Mouse (Mus musculus) liver, embryonic 16.5 days (tissue): ENCODE measurements around the gene Kat5. TPM values are rescaled to one million over a fixed set of nuclear protein-coding genes. Genes with fewer than 3 reads are reported as not detected.

Experiments used
- ATAC-seq: fragments of 200-750 bp; cut with Nextera tagmentation; 2 replicates; pipeline ENCODE4 v1.8.0; 2017; ENCODE audit warnings: low read depth, mild to moderate bottlenecking, moderate number of reproducible peaks, moderate library complexity
- H3K27ac ChIP-seq: fragments of 300-500 bp; sonication (generic); 2 replicates; pipeline ENCODE4 v1.5.1; 2014; ENCODE audit warnings: mild to moderate bottlenecking, low read length
- H3K27me3 ChIP-seq: fragments of 300-500 bp; sonication (generic); 2 replicates; pipeline ENCODE4 v1.6.1; 2014; ENCODE audit warnings: low read depth, low read length, mixed read lengths; ENCODE audit not compliant: control insufficient read depth, insufficient read depth
- H3K36me3 ChIP-seq: fragments of 300-500 bp; sonication (generic); 2 replicates; pipeline ENCODE4 v1.6.1; 2014; ENCODE audit warnings: mild to moderate bottlenecking; ENCODE audit not compliant: control insufficient read depth, insufficient read depth
- H3K4me1 ChIP-seq: fragments of 300-500 bp; sonication (generic); 2 replicates; pipeline ENCODE4 v1.6.1; 2014; ENCODE audit warnings: low read depth, low read length, mixed read lengths; ENCODE audit not compliant: control insufficient read depth
- H3K4me2 ChIP-seq: fragments of 300-500 bp; sonication (generic); 2 replicates; pipeline ENCODE4 v1.6.1; 2014; ENCODE audit warnings: low read depth, low read length, mixed read lengths
- H3K4me3 ChIP-seq: fragments of 300-500 bp; sonication (generic); 2 replicates; pipeline ENCODE4 v1.5.1; 2014; ENCODE audit warnings: low read depth, mild to moderate bottlenecking, low read length
- H3K9ac ChIP-seq: fragments of 300-500 bp; sonication (generic); 2 replicates; pipeline ENCODE4 v1.6.1; 2014; ENCODE audit warnings: low read depth, low read length
- H3K9me3 ChIP-seq: fragments of 300-500 bp; sonication (generic); replicated peaks from 2 replicates; pipeline ENCODE4 v1.6.1; 2016; ENCODE audit warnings: low read length; ENCODE audit not compliant: control insufficient read depth
- WGBS: fragments of 180-500 bp; shearing (Covaris S2); extraction: QIAGEN DNeasy Blood & Tissue Kit; methylation state at CpG from one replicate; pipeline ENCODE4 v1.1.7; 2014; ENCODE audit not compliant: insufficient replicate concordance; 5-methylcytosine and 5-hydroxymethylcytosine counted together
- polyA plus RNA-seq: library from polyadenylated mRNA; unstranded; fragments of >200 nt; fragmentation: Nextera tagmentation; extraction: Ambion mirVana; gene quantifications from 2 replicates; pipeline ENCODE4 v1.2.1, GENCODE M21; 2015

Gene Kat5
- polyA plus RNA-seq, 1 experiment from 2014 or later: 16.4 TPM

DNA sequence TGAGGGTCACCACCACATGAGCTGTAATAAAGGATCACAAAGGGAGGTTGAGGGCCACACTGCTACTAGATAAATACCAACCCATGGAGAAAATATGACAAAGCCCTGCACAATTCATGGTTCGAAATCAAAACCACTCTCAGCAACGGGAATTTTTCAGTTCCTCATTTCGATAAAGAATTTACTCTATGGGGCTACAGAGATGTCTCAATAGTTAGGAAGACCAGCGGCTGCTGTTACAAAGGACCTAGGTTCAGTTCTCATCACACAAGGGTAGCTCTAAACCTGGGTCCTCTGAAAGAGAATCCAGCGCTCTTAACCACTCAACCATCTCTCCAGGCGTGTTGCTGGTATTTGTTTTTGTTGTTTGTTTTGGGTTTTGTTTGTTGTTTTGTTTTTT lies 18.1 kb downstream of the Kat5 start:
- 62% methylated on average over 6 of the region's 6 CpGs for WGBS

DNA sequence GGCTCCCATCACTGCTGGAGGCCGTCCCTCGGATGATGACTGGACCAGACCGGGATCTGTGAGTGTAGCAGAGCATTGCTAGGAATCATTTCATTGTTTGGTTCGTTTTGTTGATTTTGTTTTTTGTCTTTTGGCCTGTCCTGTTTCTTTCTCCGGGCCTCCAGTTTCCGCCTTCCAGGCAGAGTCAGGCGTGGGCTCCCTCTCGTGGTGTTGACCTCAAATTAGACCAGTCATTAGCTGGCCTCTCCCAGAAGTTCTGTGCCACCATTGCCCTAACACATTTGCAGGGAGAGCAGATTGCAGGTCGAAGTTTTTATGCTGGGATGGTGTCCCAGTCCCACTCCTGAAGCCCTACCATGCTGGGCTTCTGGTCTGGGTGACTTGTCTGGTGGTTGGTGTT lies 20.9 kb downstream of the Kat5 start:
- Histone ChIP-seq H3K36me3 (no peaks in the 10 kb centered on the region), H3K4me3 (no peak overlapping the region), H3K4me1 (no peaks in the 10 kb centered on the region), H3K27me3 (0 out of 2 replicates have a peak, but pooled peaks cover 2% of the 10 kb centered on the region), H3K9ac (no peak overlapping the region), H3K4me2 (no peak overlapping the region), H3K27ac (no peak overlapping the region), H3K9me3 (no peaks in the 10 kb centered on the region)
- ATAC-seq: no peak
- 62% methylated on average over 9 of the region's 9 CpGs for WGBS

More for the DNA sequence above, 18.1 kb downstream of the Kat5 start:
- ATAC-seq: no peak
- Histone ChIP-seq H3K9ac (no peak overlapping the region), H3K4me1 (no peaks in the 10 kb centered on the region), H3K27me3 (no peaks in the 10 kb centered on the region), H3K9me3 (no peaks in the 10 kb centered on the region), H3K36me3 (no peaks in the 10 kb centered on the region), H3K4me3 (no peak overlapping the region), H3K27ac (no peak overlapping the region), H3K4me2 (no peak overlapping the region)

DNA sequence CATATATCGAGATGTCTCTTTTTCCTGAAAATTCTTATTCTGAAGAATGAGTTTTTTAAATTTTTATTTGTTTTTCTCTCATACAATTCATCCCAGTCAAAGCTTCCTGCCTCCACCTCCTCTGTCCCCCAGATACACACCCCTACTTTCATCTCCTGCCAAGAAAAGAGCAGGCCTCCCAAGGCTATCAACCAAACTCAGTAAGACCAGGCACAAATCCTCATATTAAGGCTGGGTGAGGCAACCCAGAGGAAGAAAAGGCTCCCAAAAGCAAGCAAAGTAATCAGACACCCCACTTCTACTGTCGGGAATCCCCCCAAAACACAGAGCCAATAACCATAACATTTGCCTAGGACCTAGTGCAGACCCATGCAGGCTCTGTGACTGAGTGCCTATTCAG lies 28.0 kb downstream of the Kat5 start:
- Histone ChIP-seq H3K36me3 (no peaks in the 10 kb centered on the region), H3K9ac (no peak overlapping the region), H3K9me3 (no peaks in the 10 kb centered on the region), H3K27ac (no peak overlapping the region), H3K4me2 (no peak overlapping the region), H3K27me3 (0 out of 2 replicates have a peak, but pooled peaks cover 2% of the 10 kb centered on the region), H3K4me1 (no peaks in the 10 kb centered on the region), H3K4me3 (no peak overlapping the region)
- WGBS: 59% methylated on average over 2 of the region's 2 CpGs
- no peak for ATAC-seq

DNA sequence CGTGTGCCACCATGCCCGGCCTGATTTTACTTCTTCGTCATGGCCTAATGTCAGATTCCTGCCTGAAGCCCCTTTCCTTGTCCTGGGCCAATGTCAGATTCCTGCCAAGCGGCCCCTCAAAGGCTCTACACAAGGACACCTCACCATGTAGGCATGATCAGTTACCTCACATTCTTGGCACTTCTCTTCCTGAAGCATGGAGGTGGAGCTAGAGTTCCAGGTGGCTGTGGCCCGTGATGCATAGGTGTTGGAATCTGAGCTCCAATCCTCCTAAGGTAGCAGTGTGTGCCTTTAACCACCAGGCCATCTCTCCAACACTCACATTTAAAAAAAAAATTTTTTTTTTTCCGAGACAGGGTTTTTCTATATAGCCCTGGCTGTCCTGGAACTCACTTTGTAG lies 29.3 kb downstream of the Kat5 start:
- H3K27ac ChIP-seq: no peak overlapping the region
- 64% methylated on average over 6 of the region's 6 CpGs for WGBS

DNA sequence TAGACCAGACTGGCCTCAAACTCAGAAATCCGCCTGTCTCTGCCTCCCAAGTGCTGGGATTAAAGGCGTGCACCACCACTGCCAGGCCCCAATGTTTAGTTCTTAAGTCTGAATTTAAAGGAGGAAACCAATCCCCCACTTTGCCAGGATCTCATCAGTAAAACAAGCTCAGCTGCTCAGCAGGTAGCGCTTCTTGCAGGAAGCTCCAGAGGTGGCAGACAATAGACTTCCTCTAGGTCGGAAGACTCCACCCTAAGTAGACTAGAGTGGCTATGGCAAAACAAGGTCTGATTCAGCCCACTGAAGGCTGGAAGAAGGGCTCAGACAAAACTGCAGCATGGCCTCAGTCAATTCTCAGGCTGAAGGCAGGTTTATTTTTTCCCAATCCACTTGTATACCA lies 30.1 kb downstream of the Kat5 start:
- Histone ChIP-seq H3K4me2 (no peak overlapping the region), H3K4me1 (no peaks in the 10 kb centered on the region), H3K36me3 (no peaks in the 10 kb centered on the region), H3K27ac (no peak overlapping the region), H3K9me3 (no peaks in the 10 kb centered on the region), H3K27me3 (no peaks in the 10 kb centered on the region), H3K4me3 (no peak overlapping the region), H3K9ac (no peak overlapping the region)
- no peak for ATAC-seq
- WGBS: 62% methylated on average over 4 of the region's 4 CpGs

More for the DNA sequence above, 29.3 kb downstream of the Kat5 start:
- Histone ChIP-seq H3K9me3 (no peaks in the 10 kb centered on the region), H3K36me3 (no peaks in the 10 kb centered on the region), H3K4me3 (no peak overlapping the region), H3K9ac (no peak overlapping the region), H3K4me1 (no peaks in the 10 kb centered on the region), H3K4me2 (no peak overlapping the region), H3K27me3 (0 out of 2 replicates have a peak, but pooled peaks cover 2% of the 10 kb centered on the region)
- no peak for ATAC-seq

DNA sequence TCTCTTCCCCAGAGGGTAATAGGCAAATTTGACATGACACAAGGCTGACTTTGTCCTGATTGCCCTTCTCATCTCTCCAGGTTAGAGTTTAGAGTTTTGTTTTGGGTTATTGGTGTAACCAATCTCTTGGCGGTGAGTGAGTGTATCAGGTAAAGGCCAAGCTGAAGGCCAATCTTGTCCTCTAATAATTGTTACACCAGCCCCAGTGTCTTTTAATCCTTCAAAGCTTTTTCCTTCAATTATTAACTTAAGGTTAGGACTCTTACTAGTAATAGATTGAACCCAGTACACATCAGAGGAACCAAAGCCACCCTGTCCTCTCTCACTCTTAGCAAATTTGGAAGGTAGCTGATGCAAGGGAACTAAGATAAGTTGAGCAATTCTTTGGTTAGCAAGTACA lies 34.7 kb downstream of the Kat5 start:
- H3K9me3 ChIP-seq: no peaks in the 10 kb centered on the region
- 71% methylated on average over 1 of the region's 1 CpGs for WGBS
- H3K9ac ChIP-seq: no peak overlapping the region
- ATAC-seq: no peak
- H3K27me3 ChIP-seq: no peaks in the 10 kb centered on the region
- H3K4me1 ChIP-seq: no peaks in the 10 kb centered on the region
- H3K4me2 ChIP-seq: no peak overlapping the region
- no peak overlapping the region for H3K27ac ChIP-seq
- H3K4me3 ChIP-seq: no peak overlapping the region
- no peaks in the 10 kb centered on the region for H3K36me3 ChIP-seq

DNA sequence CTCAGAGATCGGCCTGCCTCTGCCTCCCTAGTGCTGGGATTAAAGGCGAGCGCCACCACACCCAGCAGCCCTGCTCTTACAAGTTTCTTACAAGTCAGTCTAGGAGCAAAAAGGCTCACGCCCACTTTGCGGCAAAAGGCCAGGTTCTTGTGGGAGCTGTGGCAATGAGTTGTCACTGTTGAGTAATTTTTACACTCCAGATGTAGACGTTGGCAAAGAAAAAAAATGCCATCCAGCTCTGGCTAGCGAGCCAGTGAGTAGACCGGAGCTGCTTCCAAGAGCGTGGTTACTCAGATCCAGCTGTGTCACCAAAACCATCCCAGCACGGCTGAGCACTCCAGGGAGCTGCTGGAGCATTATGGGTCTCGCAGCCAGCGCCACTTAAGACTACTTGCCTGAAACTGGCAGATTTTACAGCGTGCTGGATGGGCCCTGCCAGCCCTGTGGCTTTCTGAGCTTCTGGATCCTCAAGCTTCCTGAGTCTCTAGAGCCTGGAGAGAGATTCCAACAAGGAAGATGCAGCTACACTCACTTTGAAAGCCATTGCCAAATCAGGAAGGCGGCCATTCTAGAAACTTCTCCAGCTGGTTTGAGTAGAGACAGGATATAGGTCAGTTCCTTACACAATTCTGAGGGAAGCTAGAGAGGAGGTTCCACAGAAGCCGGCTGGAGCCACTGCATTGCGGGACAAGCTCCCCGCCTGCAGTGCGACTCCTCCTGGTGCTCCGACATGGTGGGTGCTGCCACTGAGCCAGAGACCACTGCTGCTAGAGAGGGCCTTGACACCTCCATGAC lies 37.5 kb downstream of the Kat5 start:
- H3K4me2 ChIP-seq: peak overlapping the region; percentile 37; the same call in 1 of the 2 replicates
- ATAC-seq: no peak

DNA sequence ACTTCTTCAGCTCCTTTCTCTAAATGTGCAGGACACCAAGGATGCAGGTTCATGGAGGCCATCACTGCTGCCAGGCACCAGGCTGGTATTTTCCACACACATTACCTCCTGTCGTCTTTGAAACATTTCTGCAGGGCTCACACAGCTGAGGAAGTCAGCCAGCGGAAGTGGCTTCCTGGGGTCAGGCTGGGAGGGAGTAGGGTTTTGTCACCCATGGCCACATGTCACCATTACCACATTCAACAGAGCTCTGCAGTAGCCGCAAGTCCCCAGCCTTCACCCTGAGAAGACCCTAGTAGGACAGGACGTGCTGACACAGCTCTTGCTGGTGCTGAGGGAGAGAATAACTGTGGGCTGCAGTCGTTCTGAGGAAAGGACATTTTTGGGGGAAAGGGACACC lies 38.2 kb downstream of the Kat5 start:
- H3K4me2 ChIP-seq: 0 out of 2 replicates have a peak overlapping the region, but pooled peaks have one; percentile 37
- peaks cover 17% of the 10 kb centered on the region for H3K4me1 ChIP-seq
- no peak for ATAC-seq
- H3K4me3 ChIP-seq: no peak overlapping the region
- no peak overlapping the region for H3K9ac ChIP-seq
- no peaks in the 10 kb centered on the region for H3K9me3 ChIP-seq
- WGBS: 43% methylated on average over 5 of the region's 5 CpGs
- H3K36me3 ChIP-seq: no peaks in the 10 kb centered on the region
- peak overlapping the region; percentile 84; the same call in 1 of the 2 replicates for H3K27ac ChIP-seq
- peaks cover 4% of the 10 kb centered on the region for H3K27me3 ChIP-seq

More for the DNA sequence above, 37.5 kb downstream of the Kat5 start:
- Histone ChIP-seq H3K9ac (no peak overlapping the region), H3K9me3 (no peaks in the 10 kb centered on the region), H3K36me3 (no peaks in the 10 kb centered on the region), H3K27me3 (no peaks in the 10 kb centered on the region), H3K27ac (peak overlapping the region; percentile 84), H3K4me3 (no peak overlapping the region), H3K4me1 (peaks cover 11% of the 10 kb centered on the region)
- WGBS: 68% methylated on average over 19 of the region's 19 CpGs
